Mouse (Mus musculus): ENCODE measurements around the gene Kifc5b. TPM values are rescaled to one million over a fixed set of nuclear protein-coding genes. Genes with fewer than 3 reads are reported as not detected.

Kifc5b gene
- 2.5 and 3.7 TPM in 2 replicates for polyA plus RNA-seq (2012; rRNA removed)

GRCm38 (mm10) chr17:26916711-26917482 lies at the start of gene Kifc5b:
TSS of gene Kifc5b (plus strand) at chr17:26917091.
- Histone ChIP-seq H3K4me3 (ENCODE audit: low read depth, low read length) (peak within 1 kb of the TSS; percentile 94), H3K27me3 (ENCODE audit: control insufficient read depth, insufficient read depth, low read length) (no peaks in the 10 kb centered on the region), H3K4me1 (ENCODE audit: control insufficient read depth, insufficient read depth, insufficient read length, low read length) (no peaks in the 10 kb centered on the region), H3K36me3 (ENCODE audit: control insufficient read depth, insufficient read depth, low read length) (no peaks in the 10 kb centered on the region), H3K27ac (ENCODE audit: insufficient read depth, low read depth, low read length) (no peak within 1 kb of the TSS; the same call in 1 of the 2 replicates)
- TF ChIP-seq CTCF (IDR thresholded peaks at IDR 0.05; ENCODE audit: extremely low read depth, insufficient read length, insufficient replicate concordance, low read depth, low read length), result peak; percentile 99
- peak; percentile 34; the same call in 1 of the 2 replicates for TF ChIP-seq POLR2A (IDR thresholded peaks at IDR 0.05; ENCODE audit: low read depth, low read length)
- WGBS, result under 1% methylated on average over 69 of the region's 72 CpGs

- H3K27me3 ChIP-seq (ENCODE audit: control insufficient read depth, insufficient read depth, low read length), result peaks cover 7% of the 10 kb centered on the region; the same call in 1 of the 2 replicates
- WGBS, result 15% methylated on average over 5 of the region's 5 CpGs
- H3K36me3 ChIP-seq (ENCODE audit: control insufficient read depth, insufficient read depth, low read length), result no peaks in the 10 kb centered on the region
- TF ChIP-seq CTCF (IDR thresholded peaks at IDR 0.05; ENCODE audit: extremely low read depth, insufficient read length, insufficient replicate concordance, low read depth, low read length) (no peak), POLR2A (IDR thresholded peaks at IDR 0.05; ENCODE audit: low read depth, low read length) (no peak)
- no peak overlapping the region for H3K4me3 ChIP-seq (ENCODE audit: low read depth, low read length)
- H3K27ac ChIP-seq (ENCODE audit: insufficient read depth, low read depth, low read length), result no peak overlapping the region
- H3K4me1 ChIP-seq (ENCODE audit: control insufficient read depth, insufficient read depth, insufficient read length, low read length), result no peaks in the 10 kb centered on the region; the same call in 1 of the 2 replicates
Measured at GRCm38 (mm10) chr17:26868756-26869155, 48.1 kb upstream of the Kifc5b start.

- Histone ChIP-seq H3K4me1 (ENCODE audit: control insufficient read depth, insufficient read depth, insufficient read length, low read length) (no peaks in the 10 kb centered on the region; the same call in 1 of the 2 replicates), H3K27me3 (ENCODE audit: control insufficient read depth, insufficient read depth, low read length) (no peaks in the 10 kb centered on the region; the same call in 1 of the 2 replicates), H3K4me3 (ENCODE audit: low read depth, low read length) (no peak overlapping the region), H3K36me3 (ENCODE audit: control insufficient read depth, insufficient read depth, low read length) (no peaks in the 10 kb centered on the region), H3K27ac (ENCODE audit: insufficient read depth, low read depth, low read length) (no peak overlapping the region)
- WGBS, result 69% methylated on average over 3 of the region's 3 CpGs
- TF ChIP-seq CTCF (IDR thresholded peaks at IDR 0.05; ENCODE audit: extremely low read depth, insufficient read length, insufficient replicate concordance, low read depth, low read length), result no peak
- TF ChIP-seq POLR2A (IDR thresholded peaks at IDR 0.05; ENCODE audit: low read depth, low read length), result no peak
Measured at GRCm38 (mm10) chr17:26872870-26873269, 44.0 kb upstream of the Kifc5b start.

- no peak for TF ChIP-seq CTCF (IDR thresholded peaks at IDR 0.05; ENCODE audit: extremely low read depth, insufficient read length, insufficient replicate concordance, low read depth, low read length)
- no peak for TF ChIP-seq POLR2A (IDR thresholded peaks at IDR 0.05; ENCODE audit: low read depth, low read length)
- H3K4me1 ChIP-seq (ENCODE audit: control insufficient read depth, insufficient read depth, insufficient read length, low read length), result no peaks in the 10 kb centered on the region; the same call in 1 of the 2 replicates
- no peaks in the 10 kb centered on the region; the same call in 1 of the 2 replicates for H3K27me3 ChIP-seq (ENCODE audit: control insufficient read depth, insufficient read depth, low read length)
- H3K27ac ChIP-seq (ENCODE audit: insufficient read depth, low read depth, low read length), result no peak overlapping the region
- no peaks in the 10 kb centered on the region for H3K36me3 ChIP-seq (ENCODE audit: control insufficient read depth, insufficient read depth, low read length)
- 77% methylated on average over 8 of the region's 8 CpGs for WGBS
- H3K4me3 ChIP-seq (ENCODE audit: low read depth, low read length), result no peak overlapping the region
Measured at GRCm38 (mm10) chr17:26873502-26873901, 43.4 kb upstream of the Kifc5b start.

GRCm38 (mm10) chr17:26874542-26874941 lies 42.3 kb upstream of the Kifc5b start:
- Histone ChIP-seq H3K36me3 (ENCODE audit: control insufficient read depth, insufficient read depth, low read length) (no peaks in the 10 kb centered on the region), H3K4me3 (ENCODE audit: low read depth, low read length) (no peak overlapping the region), H3K4me1 (ENCODE audit: control insufficient read depth, insufficient read depth, insufficient read length, low read length) (no peaks in the 10 kb centered on the region), H3K27ac (ENCODE audit: insufficient read depth, low read depth, low read length) (no peak overlapping the region), H3K27me3 (ENCODE audit: control insufficient read depth, insufficient read depth, low read length) (no peaks in the 10 kb centered on the region)
- WGBS, result 81% methylated on average over 11 of the region's 11 CpGs
- TF ChIP-seq POLR2A (IDR thresholded peaks at IDR 0.05; ENCODE audit: low read depth, low read length) (no peak), CTCF (IDR thresholded peaks at IDR 0.05; ENCODE audit: extremely low read depth, insufficient read length, insufficient replicate concordance, low read depth, low read length) (no peak)

GRCm38 (mm10) chr17:26877927-26878326 lies 39.0 kb upstream of the Kifc5b start:
- Histone ChIP-seq H3K27me3 (ENCODE audit: control insufficient read depth, insufficient read depth, low read length) (no peaks in the 10 kb centered on the region), H3K4me1 (ENCODE audit: control insufficient read depth, insufficient read depth, insufficient read length, low read length) (no peaks in the 10 kb centered on the region), H3K4me3 (ENCODE audit: low read depth, low read length) (no peak overlapping the region), H3K36me3 (ENCODE audit: control insufficient read depth, insufficient read depth, low read length) (no peaks in the 10 kb centered on the region), H3K27ac (ENCODE audit: insufficient read depth, low read depth, low read length) (no peak overlapping the region)
- WGBS, result 89% methylated on average over 7 of the region's 7 CpGs
- TF ChIP-seq CTCF (IDR thresholded peaks at IDR 0.05; ENCODE audit: extremely low read depth, insufficient read length, insufficient replicate concordance, low read depth, low read length), result no peak
- TF ChIP-seq POLR2A (IDR thresholded peaks at IDR 0.05; ENCODE audit: low read depth, low read length), result no peak

- Histone ChIP-seq H3K27ac (ENCODE audit: insufficient read depth, low read depth, low read length) (no peak overlapping the region), H3K27me3 (ENCODE audit: control insufficient read depth, insufficient read depth, low read length) (no peaks in the 10 kb centered on the region), H3K4me1 (ENCODE audit: control insufficient read depth, insufficient read depth, insufficient read length, low read length) (no peaks in the 10 kb centered on the region), H3K36me3 (ENCODE audit: control insufficient read depth, insufficient read depth, low read length) (no peaks in the 10 kb centered on the region), H3K4me3 (ENCODE audit: low read depth, low read length) (no peak overlapping the region)
- peak; percentile 20; the same call in 1 of the 2 replicates for TF ChIP-seq CTCF (IDR thresholded peaks at IDR 0.05; ENCODE audit: extremely low read depth, insufficient read length, insufficient replicate concordance, low read depth, low read length)
- TF ChIP-seq POLR2A (IDR thresholded peaks at IDR 0.05; ENCODE audit: low read depth, low read length), result no peak
- WGBS, result 92% methylated on average over 6 of the region's 6 CpGs
Measured at GRCm38 (mm10) chr17:26879235-26879634, 37.7 kb upstream of the Kifc5b start.

All from small intestine, adult 2 months (tissue).